Mouse (Mus musculus): ENCODE measurements around the gene Serpinb6a.
A peak's percentile ranks its signal among the peaks of the same experiment; 100 is the strongest.
"Not testable (repeated sequence)": the region's sequence is repeated elsewhere in the genome, so short reads cannot be mapped to it uniquely, and the experiment has no call there.

The Serpinb6a gene

DNA sequence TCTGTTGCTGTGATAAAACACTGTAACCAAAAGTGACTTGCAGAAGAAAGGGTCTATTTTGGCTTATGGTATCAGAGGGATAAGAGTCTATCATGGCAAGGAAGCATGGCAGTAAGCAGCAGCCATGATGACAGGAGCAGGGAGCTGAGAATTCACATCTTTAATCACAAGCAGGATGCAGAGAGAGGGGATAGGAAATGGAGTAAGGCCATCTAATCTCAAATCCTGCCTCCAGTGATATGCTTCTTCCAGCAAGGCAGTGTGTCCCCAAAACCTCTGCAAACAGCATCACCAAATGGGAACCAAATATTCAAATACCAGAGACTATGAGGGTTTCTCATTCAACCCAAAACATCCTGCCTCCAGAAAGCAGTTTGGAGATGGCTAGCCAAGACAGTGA, 36.0 kb downstream of the Serpinb6a start:
- DNase-seq: no peak

DNA sequence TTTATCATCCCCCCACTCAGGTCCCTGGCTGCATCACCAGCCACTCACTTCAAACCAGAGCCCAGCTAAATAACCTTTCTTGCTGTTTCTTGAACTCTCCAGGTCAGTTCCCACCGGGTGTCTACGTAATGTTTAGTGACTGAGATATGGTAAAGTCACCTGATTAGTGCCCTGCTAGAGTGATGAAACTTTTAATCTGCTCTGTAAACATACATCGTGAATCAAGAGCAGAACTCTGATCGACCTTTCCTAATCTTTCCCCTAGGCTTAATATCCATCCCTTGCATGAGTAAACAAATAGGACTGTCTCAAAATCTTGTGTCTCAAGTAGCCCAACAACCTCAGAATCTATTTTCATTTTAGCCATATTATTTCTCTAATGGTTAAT, 36.6 kb downstream of the Serpinb6a start:
- no peak for DNase-seq

DNA sequence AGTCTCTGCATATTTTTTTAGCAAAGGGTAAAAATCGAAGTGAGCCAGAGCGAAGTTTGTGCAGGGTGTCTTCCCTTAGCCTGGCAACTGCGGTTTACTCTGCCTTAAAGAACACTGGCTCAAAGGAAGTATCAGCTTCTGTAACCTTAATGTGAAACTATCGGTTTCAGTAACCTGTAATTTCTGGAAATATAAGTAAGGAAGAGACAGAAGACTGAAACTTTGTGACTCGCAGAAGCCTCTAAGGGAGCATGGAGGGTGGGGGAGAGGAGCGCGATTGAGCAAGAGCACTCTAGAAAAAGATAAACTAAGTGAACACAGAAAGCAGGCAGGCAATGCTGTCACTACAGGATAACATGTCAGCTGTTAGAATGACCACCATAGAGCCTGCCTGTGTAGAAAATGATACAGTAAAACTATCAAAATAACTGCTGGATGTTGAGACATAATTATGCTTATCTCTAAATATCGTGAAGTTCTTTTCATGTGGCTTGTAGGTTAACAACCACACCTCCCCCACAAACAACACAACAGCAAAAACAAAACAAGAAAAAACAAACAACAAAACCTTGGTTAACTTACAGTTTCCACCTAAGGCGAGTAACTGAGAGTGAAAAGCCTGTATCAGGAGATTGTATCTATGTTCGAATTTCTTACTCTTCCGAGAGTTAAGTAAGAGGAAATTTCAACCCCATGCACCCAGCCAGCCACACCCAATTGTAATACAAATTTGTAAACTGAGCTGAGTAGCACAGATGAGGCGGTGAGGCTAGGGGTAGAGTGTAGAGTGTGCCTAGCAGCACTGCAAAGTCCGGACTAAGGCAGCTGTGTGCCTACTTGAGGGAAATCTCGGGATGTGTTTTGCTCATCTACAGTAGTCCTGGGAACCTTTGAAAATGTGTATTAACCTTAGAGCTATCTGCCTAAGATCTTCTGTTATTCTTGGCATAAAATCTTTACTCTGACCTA, 37.3 kb downstream of the Serpinb6a start:
- no peak for DNase-seq

DNA sequence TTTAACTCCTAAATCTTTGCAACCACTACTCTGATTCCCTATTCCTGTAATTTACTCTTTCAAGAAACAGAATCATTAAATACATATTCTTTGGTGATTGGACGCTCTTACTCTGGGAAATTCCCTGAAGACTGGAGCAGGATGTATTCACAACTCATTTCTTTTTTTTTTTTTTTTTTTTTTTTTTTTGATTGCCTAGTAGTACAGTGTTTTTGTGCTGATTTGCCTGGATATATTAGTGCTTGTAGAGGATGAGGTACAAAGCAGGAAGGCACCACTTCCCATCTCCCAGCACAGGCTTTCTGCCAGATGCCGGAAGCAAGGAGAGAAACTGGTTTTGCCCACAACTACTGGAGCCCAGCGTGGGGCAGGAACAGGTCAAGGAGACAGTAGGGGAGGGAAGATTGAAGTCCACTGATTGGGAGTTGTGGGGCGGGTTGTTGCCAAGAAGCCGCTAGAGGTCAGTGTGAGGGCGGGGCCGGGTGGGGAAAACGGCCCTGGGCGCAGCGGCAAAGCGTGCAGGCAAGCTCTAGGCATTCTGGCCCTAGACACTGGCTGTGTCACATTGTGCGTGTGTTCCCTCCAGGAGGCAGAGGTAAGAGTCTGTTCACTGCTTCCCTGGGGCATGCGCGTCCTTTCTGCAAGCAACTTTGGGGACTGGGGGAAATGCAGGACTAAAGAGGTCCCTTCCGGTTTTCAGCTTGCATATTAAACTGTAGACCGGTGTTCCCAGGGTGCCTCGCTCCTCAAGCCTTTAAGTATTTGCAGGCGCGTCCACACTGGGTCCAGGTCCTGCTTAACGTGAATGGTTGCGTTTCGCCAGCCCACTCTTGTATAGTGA, 38.2 kb downstream of the Serpinb6a start, which contains the start of gene Nqo2:
Gene Nqo2 (plus strand): TSS at position 482 of the 841 bp plus-strand sequence.
- DNase-seq: peak; percentile 49

DNA sequence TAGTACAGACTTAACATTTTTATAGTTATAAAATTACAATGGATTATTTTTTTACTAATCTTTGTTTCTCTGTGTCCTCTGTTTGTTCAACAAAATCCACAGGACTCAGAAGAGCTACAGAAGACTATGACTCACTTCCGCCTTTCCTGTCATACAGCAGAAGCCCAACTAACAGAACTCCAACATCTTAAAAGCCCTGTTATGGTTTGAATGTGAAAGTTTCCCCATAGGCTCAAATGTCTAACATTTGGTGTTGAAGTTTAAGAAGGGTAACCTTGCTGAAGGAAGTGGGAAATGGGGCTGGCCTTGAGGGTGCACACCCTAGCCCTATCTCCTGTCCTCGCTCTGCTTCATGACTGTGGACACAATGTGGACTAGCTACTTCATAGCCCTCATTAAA, 42.8 kb downstream of the Serpinb6a start:
- DNase-seq: no peak

DNA sequence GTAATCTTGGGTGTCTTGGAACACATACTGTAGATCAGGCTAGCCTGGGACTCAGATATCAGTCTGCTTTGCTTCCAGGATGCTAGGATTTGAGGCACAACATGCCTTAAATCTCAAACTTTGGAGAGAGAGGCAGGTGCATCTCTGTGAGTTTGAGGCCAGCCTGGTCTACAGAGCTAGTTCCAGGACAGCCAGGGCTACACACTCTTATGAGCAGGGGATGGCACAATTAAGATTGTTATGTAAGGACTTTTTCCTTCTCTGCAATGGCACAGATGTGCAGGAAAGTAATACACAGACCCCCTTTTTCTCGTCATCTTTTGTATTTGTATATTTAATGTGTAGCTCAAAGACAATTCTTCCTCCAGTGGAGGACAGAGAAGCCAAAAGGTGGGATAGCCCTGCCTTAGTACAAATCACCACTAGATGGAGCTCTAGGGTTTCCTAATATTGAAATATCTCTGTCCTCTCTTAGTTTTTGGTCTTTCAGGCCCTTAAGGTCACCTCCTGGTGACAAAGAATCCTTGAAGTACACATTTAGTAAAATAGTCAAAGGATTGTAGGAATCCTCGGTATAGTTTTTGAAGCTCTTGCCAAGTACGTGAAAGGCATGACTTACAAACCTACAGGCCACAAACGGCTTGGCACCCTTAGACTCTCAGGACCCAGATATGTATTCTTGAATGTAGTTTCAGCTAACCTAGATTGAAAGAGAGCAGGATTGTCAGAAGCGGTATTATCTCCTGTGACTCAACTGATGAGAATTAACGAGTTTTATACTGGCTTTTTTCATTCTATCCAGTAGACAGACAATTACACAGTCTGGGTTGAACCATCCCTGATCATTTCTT, 45.8 kb downstream of the Serpinb6a start:
- no peak for DNase-seq

DNA sequence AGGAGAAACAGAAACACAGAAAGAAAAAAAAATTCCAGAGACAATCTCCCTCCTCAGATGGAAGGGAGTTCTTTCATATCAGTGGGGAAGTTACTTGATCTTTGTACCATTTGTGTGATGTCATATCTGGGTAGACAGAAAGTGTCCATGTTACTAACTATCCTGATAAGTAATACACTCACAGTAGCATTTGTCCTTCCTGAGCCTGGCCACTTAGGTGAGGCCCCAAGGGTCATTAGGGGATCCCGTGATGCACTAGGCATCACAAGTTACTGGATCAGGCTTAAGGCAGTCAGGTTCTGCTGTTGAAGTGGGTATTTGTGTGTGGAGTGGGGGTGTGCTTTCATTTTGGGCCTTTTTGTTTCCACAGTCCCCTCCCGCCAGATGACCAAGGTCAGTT, 49.6 kb downstream of the Serpinb6a start:
- no peak for DNase-seq

DNA sequence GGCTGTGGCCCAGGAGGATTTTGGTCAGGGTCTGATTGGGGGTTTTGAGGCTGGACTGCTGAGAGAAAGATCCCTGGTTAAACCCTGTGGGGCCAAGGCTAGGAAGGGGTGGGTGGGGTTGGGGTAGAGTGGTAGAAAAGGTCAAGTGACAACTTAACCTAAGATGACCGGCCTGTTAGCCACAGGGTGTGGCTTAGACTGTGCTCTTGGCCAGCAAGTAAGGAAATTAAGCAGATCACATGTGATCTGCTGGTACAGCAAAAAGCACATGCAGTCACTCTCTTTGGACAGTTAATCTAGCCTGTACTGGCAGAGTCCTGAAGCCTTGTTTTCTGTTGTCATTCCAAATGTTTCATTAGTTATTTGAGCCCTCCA, 50.5 kb downstream of the Serpinb6a start:
- DNase-seq: no peak

DNA sequence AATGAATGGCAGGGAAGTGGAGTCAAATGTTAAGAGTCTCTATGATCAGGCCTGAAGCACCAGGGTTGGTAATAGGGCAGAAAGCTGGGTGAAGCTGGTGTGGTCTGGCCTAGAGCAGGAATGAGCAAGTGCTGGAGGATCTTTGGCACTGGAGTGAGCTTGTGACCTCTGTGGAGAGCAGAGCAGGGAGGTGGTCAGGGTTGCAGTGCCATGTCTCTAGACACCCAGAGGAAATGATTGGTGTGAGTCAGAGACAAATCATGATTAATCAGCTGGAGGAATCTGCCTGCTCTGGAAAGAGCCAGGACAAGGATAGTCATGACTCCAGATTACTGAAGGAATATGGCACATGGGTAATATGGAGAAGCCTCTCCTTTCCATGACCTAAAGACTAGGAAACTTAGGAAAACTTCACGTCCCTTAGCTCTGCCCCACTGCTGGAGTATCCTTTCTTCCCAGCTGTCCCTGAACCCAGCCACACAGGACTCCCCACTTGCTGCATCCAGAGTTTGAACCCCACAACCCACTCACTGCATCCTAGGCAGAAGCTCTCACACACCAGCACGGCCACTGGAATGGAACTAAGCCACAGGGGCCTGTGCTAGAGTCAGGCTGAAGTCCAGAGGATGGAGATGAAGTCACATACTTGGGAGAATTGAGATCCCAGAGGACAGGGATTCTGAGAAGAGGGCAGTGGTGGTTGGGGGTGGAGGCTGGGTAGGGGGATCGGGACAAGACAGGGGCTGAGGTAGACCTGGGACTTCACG, 51.1 kb downstream of the Serpinb6a start:
- no peak for DNase-seq

DNA sequence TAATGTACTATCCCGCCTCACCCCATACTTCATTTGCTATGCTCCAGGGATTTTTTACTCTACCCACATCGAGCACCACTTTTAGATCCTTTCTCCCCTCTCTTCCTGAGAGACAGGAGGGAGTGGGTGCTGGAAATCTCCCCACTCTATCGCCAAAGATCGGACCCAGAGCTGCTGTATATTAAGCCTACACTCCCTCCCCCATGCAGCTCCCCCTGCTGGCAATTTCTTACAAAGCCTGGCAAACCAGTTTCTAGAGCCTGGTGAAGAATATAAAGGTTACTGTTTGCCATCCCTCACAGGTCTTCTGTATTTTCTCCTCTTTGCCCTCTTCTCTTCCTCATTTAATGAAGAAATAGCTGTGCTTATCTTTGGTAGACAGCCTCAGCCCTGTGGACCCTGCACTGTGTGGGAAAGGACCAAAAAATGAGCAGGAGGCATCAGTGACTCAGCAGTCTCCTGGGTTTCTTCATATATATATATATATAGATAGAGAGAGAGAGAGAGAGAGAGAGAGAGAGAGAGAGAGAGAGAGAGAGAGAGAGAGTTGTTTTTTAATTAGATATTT, 60.3 kb downstream of the Serpinb6a start:
- peak; percentile 40 for DNase-seq

DNA sequence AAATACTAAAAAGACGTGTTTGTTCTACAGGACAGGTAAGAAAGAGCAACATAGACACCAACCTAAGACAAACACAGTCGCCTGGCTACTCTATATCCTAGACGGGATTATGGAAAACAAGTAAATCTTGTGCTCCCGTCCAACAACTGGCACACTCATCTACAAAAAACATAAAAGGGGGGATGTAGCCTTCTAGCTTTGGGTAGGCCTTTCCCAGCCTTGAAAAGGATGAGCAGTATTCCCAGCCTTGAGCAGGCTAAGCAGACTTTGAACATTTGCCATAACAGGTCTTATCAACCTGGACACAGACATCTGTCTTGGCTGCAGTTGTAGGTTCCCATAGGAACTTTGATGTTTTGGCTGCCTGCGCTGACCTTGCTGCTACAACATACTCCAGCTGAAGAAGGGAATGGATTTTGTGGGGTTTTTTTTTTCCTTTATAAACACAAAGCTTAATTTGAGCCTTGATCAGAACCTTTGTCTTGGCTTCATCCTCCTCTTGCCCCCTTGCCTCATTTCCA, 61.2 kb downstream of the Serpinb6a start:
- no peak for DNase-seq

DNA sequence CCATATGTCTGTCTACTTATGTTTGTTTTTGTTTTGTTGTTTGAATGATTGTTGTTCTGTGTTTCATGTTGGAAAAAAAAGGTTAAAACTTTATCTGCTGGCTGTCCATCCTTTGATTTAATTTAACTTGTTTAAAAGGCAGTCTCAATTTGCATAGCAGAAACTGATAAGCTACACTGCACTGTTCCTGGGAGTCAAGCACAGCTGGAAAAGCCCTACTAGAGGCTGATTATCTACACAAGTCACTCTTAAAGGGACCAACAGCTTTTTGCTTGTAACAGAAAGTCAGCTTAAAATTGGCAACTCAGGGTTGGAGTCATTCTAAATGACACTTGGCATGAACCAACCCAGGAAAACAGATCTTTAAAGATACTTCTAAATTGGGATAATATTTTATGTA, 65.0 kb downstream of the Serpinb6a start:
- not testable (repeated sequence) for DNase-seq

DNA sequence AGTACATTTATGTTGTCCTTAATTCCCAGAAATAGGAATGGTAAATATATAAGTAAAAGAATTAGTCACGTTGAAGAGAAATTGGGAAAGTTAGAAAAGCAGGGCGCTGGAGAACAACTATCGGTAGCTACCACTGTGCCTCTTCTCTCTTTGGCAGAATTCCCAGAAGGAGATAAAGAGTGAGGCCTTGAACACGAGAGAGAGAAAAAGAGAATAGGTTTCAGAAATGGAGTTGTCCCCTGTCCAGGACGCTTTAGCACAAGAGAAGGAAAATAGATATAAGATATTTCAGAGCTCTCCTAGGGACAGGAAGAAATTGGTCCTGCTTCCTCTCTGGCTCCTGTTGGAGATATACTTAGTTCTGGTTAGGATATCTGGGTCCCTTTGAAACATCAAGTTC, 65.4 kb downstream of the Serpinb6a start:
- DNase-seq: no peak

DNA sequence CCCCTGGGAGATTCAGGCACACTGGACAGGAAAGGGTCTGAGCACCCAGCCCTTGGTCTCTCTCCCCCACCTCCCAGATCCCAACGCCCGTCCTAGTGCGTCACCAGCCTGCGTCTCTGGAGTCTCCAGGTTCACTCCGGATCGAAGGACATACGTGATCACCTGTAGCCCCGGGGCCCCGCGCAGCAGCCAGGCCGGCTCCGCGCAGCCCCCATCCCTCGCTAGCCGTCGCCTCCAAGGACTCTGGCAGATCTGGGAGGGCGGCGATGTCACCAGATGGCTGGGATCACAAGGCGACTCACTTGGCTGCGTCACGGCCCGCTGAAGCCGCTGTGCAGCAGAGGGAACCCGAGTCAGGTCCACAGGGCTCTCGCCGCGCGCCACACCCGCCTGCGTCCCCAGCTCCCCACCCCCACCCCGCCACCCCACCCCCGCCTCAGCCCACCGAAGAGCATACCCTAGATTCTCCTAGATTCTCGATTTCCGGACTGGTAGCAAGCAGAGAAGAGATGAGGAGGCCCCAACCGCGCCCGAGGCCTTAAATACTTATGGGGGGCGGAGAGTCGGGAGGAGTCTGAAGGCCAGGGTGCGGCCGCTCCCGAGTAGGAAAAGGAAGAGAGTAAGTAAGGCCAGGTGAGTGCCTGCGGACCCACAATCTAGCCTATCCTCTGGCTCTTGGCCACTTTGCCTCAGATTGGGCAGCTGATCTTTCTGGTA, 67.0 kb downstream of the Serpinb6a start:
- DNase-seq: peak; percentile 61

DNA sequence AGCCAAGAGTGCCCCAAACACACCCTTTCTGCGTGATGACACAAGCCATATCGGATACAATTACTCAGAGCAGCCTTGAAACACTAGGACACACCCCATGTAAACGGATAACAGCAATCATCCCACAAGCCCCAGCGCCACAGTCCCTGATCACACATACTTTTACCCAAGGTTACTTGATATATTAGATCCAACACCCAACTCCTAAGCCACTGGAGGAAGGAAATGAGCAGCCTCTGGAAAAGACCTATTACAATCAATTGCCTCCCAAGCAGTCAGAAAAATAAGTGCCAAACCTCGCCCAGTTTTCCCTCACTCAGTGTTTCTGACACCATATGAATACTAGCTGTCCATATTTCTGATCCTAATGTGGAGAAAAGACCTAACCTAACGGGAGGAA, 67.9 kb downstream of the Serpinb6a start:
- DNase-seq: no peak

DNA sequence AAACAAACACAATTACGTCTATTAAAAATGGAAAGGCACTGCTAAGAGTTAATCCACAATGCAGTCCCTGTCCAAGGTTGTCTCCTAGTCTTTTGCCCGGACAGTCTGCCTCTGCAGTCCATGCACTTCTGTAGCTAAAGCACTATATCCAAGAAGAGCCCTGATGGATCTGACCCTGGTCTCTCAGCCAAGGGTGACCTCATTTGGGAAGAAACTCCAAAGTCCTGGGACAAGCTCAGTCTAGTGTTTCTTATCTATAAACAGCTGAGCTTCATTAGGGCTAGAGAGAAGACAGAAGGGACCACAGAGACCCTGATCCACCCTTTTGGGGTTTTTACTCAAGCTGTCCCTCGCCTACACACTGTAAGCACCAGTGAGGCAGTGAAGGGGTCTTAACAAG, 71.7 kb downstream of the Serpinb6a start:
- no peak for DNase-seq

DNA sequence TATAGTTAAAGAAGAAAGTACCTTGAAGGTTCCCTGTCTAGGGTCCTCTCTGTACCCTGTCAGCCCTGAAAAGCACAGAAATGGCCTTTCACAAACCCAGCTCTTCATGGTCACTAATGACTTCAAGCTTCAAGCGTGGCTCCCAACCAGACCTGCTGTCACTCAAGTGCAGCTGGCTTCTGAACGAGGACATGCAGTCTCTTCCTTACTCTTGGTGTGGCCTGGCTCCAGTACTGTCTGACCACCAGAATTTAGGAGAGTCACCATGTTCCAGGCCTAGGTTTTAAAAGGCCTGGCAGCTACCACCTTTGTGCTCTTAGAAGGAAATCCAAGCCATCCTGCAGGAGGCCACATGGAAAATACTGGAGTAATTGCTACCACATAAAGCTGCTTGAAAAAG, 72.3 kb downstream of the Serpinb6a start:
- no peak for DNase-seq

DNA sequence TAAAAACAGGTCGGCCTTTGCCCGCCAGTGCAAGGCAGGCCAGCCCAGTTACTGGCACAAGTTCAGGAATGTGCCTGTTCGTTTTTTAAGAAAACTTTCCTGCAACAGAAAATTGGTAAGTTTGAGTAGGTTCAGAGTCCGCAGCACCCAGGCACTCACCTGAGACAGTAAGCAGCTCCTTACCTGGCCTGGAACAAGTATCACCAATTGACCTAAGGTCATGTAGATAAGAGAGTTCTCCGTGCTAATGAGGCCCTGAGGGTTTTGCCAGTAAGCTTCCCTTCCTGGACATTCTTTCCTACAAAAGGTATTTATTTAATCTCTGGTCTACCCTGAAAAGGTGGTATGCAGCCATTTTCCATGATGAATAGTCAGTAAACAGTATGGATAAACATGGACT, 80.9 kb downstream of the Serpinb6a start:
- DNase-seq: no peak

DNA sequence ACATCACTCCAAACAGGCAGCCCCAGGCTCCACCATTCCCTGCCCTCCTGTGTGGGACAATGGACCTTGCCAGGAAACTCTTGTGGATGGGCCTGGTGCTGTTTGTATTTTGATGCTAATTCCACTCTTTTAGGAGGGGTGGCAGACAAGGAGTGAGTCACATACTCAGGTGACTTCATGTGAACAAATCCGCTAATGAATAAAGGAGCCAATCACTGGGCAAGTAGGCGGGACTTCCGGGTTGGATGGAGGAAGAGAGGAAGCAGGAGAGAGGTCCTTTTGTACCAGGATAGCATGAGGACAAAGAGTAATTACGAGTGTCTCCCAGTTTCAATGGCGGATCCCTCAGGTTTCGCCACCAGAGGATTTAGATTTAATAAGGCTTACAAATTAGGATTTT, 81.6 kb downstream of the Serpinb6a start:
- no peak for DNase-seq

DNA sequence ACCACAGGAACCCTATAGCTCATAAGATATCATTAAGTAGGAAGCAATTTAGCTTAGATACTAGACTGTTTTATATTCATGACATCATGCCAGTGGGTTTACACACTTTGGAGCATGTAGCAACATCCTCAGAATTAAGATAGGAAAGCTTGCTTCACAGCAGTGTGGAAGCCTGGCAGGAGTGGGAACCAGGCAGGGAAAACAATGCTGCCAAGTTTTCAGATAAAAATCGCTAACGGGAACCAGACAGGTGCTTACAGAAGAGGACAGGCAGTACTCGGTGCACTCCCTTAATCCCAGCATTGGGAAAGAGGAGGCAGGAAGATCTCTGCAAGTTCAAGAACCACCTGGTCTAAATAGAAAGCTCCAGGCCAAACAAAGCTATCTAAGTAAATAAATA, 95.8 kb downstream of the Serpinb6a start:
- no peak for DNase-seq

Data from right cerebral cortex, postnatal 14 days (tissue).